Mouse (Mus musculus): Measurements from ENCODE around the gene Rad54l2.

GRCm38 (mm10) chr9:106678242-106678641 is 110.8 kb downstream of the Rad54l2 start:
- no peak for TF ChIP-seq CTCF (IDR thresholded peaks at IDR 0.05; ENCODE audit: low read depth, low read length)
- TF ChIP-seq POLR2A (IDR thresholded peaks at IDR 0.05; ENCODE audit: extremely low read depth, insufficient read depth, low read length), result no peak

Data from liver, adult 2 months (tissue).